Mouse (Mus musculus) E14TG2a.4 (cell line): ENCODE data around the gene Tnfrsf11a.

Experiments
- CTCF ChIP-seq: conservative IDR thresholded peaks from 2 replicates; pipeline ENCODE4 v1.5.1; 2014; ENCODE audit warnings: low read length
- NANOG ChIP-seq: IDR thresholded peaks from 2 replicates; pipeline ENCODE4 v1.6.1; 2014; ENCODE audit warnings: borderline replicate concordance, low read length, mixed read lengths
- POU5F1 ChIP-seq: IDR thresholded peaks from 2 replicates; pipeline ENCODE4 v1.6.1; 2014; ENCODE audit warnings: low read length, borderline replicate concordance

DNA sequence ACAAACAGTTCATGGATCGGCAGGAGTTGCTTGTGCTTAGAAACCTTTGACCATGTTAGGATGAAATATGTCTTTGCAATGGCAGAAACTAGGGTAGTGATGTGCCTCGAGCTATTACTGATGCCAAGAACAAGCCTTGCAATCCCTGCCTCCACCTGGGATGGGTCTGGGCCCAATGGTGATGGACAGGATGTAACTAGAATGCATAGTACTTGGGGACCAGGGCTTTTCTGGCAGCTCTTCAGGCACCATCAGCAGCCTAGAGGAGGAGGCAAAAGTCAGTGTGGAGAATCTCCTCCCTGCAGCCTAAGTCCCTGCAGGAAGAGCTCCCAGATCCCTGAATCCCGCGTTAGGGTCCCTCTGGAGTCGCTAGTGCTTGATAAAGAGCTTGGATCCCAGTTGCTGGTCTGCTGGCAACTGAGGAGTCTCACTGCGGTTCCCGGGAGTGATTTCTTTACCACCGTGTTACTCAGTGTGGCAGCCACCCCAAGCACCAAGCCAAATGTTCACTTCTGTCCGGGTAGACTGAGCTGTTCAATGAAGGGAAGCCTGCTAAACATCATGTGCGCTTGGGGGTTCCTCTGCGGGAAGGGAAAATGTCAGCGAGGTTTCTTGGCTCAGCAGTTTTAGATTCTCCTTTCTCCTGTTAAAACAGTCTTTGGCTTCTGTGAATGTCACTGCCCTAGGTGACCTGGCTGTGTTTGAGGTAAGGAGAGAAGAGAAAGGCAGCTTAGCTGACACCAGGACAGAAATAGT lies 1.1 kb downstream of the Tnfrsf11a start:
- no peak for TF ChIP-seq CTCF
- TF ChIP-seq NANOG, result no peak
- no peak for TF ChIP-seq POU5F1
